Mouse (Mus musculus) testis, adult 10 weeks (tissue): ENCODE results near the gene Svs3b. TPM values are rescaled to one million over a fixed set of nuclear protein-coding genes. Genes with fewer than 3 reads are reported as not detected.

Source experiments
- polyA plus RNA-seq: library from polyadenylated mRNA; stranded (reverse); fragments of 350-450 nt; fragmentation: Illumina TruSeq; extraction: RNeasy Lipid Tissue Mini Kit (QIAGEN cat#74804); gene quantifications from one replicate; pipeline ENCODE4 v1.2.3, GENCODE M21; 2014; ENCODE audit warnings: low read depth, low replicate concordance

Gene Svs3b
- polyA plus RNA-seq, result 0.50 TPM

DNA sequence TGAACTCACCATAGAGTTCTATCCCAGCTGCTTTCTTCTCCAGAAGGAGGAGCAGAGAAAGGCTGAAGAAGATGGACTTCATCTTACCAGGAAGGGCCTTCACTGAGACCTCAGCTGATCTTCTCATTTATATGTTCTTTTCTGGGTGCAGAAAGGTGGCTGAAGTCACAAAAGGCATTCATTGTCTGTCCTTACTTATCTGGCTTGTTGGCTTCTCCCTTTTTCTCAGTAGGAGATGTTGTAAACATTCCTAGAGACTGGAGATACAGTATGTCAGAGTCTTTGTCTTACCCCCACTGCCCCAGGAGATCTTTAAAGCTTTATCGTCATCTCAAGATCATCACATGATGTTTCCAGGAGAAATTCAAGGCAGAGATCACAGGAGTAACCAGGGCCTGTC, at the start of gene Svs3b:
Gene Svs3b (minus strand): TSS at position 101 of the 400 bp plus-strand sequence.

GRCm38 (mm10) chr2:164288968-164289367, 32.5 kb upstream of the Svs3b start, which contains the start of gene Svs3a:
Gene Svs3a, plus strand, starts transcription at chr2:164289268.

GRCm38 (mm10) chr2:164278359-164278758, 21.9 kb upstream of the Svs3b start, which contains the start of gene Svs4:
Gene Svs4, minus strand, starts transcription at chr2:164278459.

DNA sequence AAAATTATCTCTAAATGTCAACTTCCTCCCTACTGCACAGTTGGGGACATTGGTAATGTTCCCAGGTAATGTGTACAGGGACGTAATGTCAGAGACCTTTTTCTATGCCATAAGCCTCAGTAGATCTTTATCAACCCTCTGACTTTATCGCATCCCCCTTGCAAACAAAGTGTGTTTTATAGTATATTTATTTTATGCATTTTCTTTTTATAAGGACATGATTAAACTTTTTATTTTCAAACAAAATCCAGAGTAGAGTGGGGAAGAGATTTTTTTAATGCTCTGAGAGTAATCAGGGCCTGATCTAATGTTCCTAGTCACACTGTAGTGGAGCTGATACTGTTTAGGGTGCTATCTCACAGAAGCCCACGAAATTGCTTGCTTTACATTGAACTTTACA, 18.1 kb downstream of the Svs3b start, which contains the start of gene Svs2:
Gene Svs2 (minus strand): TSS at position 101 of the 400 bp plus-strand sequence.

GRCm38 (mm10) chr2:164221522-164221921, 34.9 kb downstream of the Svs3b start, which contains the start of gene Wfdc15b:
Gene Wfdc15b, minus strand, starts transcription at chr2:164221660.

Other genes starting within 250 kb of the Svs3b start
- 0.42 TPM for gene Pabpc1l, start 231.2 kb downstream of the Svs3b start, polyA plus RNA-seq
- gene Stk4, start 186.3 kb downstream of the Svs3b start, polyA plus RNA-seq, result 62.3 TPM
- gene Tomm34, start 185.5 kb downstream of the Svs3b start, polyA plus RNA-seq, result 21.5 TPM
- 0.07 TPM for gene Kcns1, start 85.5 kb downstream of the Svs3b start, polyA plus RNA-seq
- not detected for gene Wfdc5, start 73.9 kb downstream of the Svs3b start, polyA plus RNA-seq
- gene Wfdc12, start 66.0 kb downstream of the Svs3b start, polyA plus RNA-seq, result not detected
- gene Wfdc15a, start 56.5 kb downstream of the Svs3b start, polyA plus RNA-seq, result 104 TPM
- gene Wfdc15b, start 35.0 kb downstream of the Svs3b start, polyA plus RNA-seq, result 0.62 TPM
- gene Svs2, start 18.2 kb downstream of the Svs3b start, polyA plus RNA-seq, result not detected
- gene Svs4, start 21.8 kb upstream of the Svs3b start, polyA plus RNA-seq, result 1.5 TPM
- gene Svs3a, start 32.6 kb upstream of the Svs3b start, polyA plus RNA-seq, result not detected
- 3.8 TPM for gene Svs6, start 60.1 kb upstream of the Svs3b start, polyA plus RNA-seq
- gene Svs5, start 76.1 kb upstream of the Svs3b start, polyA plus RNA-seq, result 8.0 TPM
- 0.27 TPM for gene Slpi, start 132.5 kb upstream of the Svs3b start, polyA plus RNA-seq
- not detected for gene Rbpjl, start 146.5 kb upstream of the Svs3b start, polyA plus RNA-seq
- not detected for gene Matn4, start 148.5 kb upstream of the Svs3b start, polyA plus RNA-seq
- 23.5 TPM for gene Sdc4, start 187.2 kb upstream of the Svs3b start, polyA plus RNA-seq
- 6.3 TPM for gene Sys1, start 200.3 kb upstream of the Svs3b start, polyA plus RNA-seq
- not detected for gene Gm20458, start 204.3 kb upstream of the Svs3b start, polyA plus RNA-seq
- gene Trp53tg5, start 217.1 kb upstream of the Svs3b start, polyA plus RNA-seq, result 308 TPM
- gene Dbndd2, start 229.5 kb upstream of the Svs3b start, polyA plus RNA-seq, result 0.98 TPM
- 8.8 TPM for gene Pigt, start 240.9 kb upstream of the Svs3b start, polyA plus RNA-seq